Mouse (Mus musculus): ENCODE data around the gene Slc25a40.

Gene Slc25a40

DNA sequence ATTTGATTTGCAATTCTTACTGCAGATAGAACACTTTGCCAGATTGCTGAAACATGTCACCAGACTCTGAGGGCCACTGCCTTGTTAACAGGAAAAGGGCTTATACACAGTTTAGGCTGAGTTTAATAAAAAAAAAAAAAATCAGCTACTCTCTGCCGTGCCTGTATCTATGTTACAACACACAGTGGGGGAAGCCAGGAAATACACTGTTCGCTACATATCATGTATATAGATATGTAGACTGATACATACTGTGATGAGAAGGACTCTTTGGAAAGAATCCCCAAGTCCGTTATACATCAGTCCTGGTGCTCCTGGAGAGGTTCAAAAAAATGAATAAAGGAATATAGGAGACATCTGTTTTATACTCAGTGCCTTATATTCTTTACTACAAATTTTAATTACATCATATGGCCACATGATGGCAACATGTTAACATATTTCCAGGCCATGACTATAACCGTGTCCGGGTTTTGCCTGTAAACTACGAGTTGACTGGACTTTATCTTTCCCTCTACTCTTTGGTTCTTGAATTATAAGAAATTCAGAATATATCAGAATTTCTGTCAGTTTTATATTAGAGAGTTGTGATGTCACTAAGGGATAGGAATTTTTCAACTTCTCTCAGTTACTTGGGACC, 66.9 kb downstream of the Slc25a40 start:
- in situ Hi-C loops (cut with MboI, MseI), result loop anchor here (5.0 kb wide), 1 partner anchor 353 kb away; no protein-coding TSS in a partner anchor

DNA sequence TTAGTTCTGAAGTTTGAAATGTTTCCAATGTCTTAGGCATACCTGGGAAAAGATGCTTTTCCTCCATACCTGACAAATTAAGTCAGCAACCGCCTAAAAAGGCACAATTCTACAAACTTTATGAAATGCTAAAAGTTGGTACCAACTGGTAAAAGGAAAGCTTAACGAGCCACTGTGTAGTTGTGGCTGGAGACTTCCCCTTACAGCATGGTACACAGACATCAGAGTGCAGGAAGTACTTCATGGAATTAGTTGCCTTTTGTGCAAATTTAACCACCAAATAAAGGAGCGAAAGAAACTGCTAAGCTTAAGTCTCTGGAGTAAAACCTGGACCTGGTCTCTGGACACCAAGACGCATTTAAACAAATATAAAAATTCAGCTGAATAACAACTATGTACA, 69.1 kb downstream of the Slc25a40 start:
- in situ Hi-C loops (cut with MboI, MseI), result no loop called here
